Mouse (Mus musculus) adrenal gland, postnatal 36 days (tissue): Measurements from ENCODE around the gene Gm17581. TPM values are rescaled to one million over a fixed set of nuclear protein-coding genes. Genes with fewer than 3 reads are reported as not detected.
"Not testable (repeated sequence)": the region's sequence is repeated elsewhere in the genome, so short reads cannot be mapped to it uniquely, and the experiment has no call there.

ENCODE experiments used
- DNase-seq, 2 experiments: peaks; one replicate each; pipeline ENCODE4 v3.0.0; 2021; ENCODE audit warnings: mixed read lengths in 1 of 2
- long read RNA-seq, 2 experiments: library from polyadenylated mRNA; stranded (forward); transcript quantifications; one replicate each; pipeline ENCODE4 v2.0.0; 2021; ENCODE audit warnings: borderline sequencing depth in 2 of 2
- total RNA-seq, 2 experiments: library from RNA; stranded (reverse); gene quantifications; 2 replicates each; pipeline ENCODE4 v1.2.3; 2021

Gene Gm17581
- total RNA-seq: not detected
- long read RNA-seq, experiment 1: 0 reads
- long read RNA-seq, experiment 2: 0 reads

DNA sequence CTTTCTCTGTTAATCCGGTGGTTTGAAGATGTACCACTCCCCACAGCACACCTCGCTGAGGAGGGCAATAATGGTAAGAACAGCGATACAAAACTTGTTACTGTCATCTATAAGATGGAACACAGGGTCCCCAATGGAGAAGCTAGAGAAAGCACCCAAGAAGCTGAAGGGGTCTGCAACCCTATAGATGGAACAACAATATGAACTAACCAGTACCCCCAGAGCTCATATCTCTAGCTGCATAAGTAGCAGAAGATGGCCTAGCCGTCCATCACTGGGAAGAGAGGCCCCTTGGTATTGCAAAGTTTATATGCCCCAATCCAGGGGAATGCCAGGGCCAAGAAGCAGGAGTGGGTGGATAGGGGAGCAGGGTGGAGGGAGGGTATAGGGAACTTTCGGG lies at the start of gene Gm17581:
TSS of gene Gm17581 (minus strand) at position 101 of the 400 bp plus-strand sequence.
- not testable (repeated sequence) for DNase-seq

DNA sequence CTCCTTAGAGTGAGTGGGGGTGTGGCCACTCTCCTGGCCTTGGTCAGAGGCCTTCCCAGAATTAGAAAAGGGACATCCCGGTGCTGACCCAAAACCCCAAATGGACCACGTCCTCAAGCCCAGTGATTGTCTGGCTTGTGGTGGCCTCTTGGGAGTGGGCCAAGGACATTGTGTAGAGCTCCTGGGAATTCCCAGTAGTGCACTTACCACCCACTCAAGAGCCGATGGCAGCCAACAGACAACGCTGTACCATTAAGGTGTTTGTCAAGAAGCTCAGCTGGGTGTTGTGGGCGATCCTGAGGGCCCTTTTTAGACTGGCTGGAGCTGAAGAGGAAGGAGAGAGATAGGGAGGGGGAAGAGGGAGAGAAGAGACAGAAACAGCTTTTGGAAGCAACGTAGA lies 48.9 kb upstream of the Gm17581 start:
- no peak for DNase-seq

DNA sequence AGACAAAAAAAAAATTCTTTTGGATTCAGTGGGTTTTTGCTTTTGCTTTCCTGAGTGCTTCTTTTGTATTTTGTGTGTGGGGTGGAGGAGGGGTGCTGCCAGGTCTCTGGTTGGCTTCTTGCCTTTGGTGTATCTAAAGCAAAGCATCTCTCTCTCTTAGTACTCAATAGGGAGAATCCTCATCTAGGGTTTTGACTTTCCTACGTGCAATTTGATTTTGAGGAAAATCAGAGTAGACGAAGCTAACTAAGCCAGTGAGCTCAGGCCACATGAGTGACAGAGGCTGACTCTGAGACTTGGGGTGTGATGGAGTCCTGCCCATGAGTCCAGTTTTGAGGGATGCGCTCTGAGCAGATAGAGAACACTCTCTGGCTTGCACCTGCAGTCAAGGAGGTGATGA lies 43.8 kb upstream of the Gm17581 start:
- no peak for DNase-seq

DNA sequence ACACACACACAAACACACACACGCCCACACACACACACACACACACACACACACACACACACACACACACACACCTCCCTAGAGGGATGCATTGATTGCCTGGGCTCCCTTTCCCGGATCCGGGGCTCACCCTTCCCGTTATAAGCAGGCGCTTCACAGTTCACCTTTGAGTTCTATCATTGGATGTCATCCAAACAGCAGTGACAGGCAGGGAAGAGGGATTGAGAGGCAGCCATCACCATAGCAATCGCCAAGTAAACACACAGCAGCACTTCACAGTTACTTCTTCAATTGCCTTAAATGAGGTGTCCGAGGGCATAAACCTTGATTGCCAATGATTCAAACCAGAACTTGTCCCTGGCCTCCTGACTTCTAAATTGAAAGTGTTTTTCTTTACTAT lies 43.4 kb upstream of the Gm17581 start:
- no peak for DNase-seq

DNA sequence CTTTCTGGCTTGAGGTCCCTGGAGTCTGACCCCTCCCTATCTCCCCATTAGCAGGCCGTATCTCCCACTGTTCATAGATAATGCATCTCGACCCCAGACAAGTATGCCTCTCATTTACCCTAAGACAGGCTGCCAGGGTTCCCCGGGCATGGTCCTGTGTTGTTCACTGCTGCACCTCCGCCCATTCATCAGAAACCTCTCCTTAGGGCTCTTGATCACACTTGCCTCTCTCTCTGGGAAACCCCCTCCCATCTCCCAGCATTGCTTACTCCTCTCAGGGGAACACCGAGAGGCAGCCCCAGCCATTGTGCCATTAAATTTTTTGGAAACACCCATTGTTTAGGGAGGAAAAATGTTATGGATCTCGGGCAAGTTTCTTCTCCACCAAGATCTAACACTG lies 42.3 kb upstream of the Gm17581 start:
- no peak for DNase-seq

- DNase-seq: no peak
Measured at GRCm38 (mm10) chr2:155777688-155777985, 42.0 kb upstream of the Gm17581 start.

- no peak for DNase-seq
Measured at GRCm38 (mm10) chr2:155776824-155777687, 41.4 kb upstream of the Gm17581 start.

GRCm38 (mm10) chr2:155775685-155776263 lies 40.1 kb upstream of the Gm17581 start:
- DNase-seq: peak; percentile 82 to 86

GRCm38 (mm10) chr2:155774927-155775684 lies 39.4 kb upstream of the Gm17581 start, which contains the start of gene Mmp24:
Mmp24 (plus strand) TSS chr2:155775342.
- DNase-seq: no peak

- no peak for DNase-seq
Measured at GRCm38 (mm10) chr2:155774261-155774926, 38.7 kb upstream of the Gm17581 start.

DNA sequence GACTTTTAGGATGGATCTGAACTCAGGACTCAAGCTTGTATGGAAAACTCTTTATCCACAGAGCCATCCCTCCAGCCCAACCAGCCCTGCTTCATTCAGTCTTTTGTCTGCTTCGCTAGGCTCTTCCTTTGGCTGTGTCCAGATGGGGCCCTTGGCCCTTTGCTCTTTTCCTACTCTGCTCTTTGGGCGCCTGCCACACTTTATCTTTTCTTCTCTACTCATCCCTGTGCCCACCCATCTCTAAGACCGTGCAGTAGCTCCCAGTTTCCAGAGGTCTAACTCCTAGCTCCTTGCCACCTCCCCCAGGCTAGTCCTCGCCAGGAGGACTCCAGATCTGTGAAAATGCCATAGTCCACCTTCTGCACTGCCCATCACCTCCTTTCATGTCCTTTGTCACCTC lies 38.0 kb upstream of the Gm17581 start:
- DNase-seq: no peak

DNA sequence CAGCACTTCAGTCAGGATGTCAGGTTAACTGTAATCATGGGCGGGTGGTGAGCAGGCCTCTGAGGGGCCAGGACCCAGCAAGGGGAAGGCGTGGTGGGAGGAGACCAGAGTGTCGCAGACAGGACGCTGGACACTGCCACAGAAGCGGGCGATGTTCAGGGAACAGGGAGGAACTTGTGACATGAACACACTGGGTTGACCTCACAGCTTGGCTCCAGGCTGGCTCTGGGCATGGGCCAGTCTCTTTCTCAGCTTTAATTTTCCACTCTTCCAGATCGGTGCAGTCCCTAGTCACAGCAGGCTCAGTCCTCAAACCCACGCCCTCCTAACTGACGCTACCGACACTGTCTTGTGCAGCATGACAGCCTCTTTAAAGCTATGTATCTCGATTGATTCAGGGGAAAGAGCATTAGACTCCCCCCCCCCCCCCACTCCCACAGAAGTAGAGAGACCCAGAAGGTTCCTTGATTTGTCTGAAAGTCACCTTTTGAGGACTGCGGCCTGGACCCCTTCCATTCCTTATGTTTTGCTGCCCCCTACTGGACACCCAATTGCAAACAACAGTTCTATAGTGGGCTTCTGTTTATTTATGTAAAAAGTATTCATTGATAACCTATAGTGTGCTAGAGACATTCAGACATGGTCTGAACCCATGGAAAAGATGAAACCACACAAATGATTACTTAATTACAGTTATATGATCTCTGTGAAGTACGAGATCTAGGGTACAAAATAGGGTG lies 29.2 kb upstream of the Gm17581 start:
- DNase-seq: peak; percentile 59 to 86

DNA sequence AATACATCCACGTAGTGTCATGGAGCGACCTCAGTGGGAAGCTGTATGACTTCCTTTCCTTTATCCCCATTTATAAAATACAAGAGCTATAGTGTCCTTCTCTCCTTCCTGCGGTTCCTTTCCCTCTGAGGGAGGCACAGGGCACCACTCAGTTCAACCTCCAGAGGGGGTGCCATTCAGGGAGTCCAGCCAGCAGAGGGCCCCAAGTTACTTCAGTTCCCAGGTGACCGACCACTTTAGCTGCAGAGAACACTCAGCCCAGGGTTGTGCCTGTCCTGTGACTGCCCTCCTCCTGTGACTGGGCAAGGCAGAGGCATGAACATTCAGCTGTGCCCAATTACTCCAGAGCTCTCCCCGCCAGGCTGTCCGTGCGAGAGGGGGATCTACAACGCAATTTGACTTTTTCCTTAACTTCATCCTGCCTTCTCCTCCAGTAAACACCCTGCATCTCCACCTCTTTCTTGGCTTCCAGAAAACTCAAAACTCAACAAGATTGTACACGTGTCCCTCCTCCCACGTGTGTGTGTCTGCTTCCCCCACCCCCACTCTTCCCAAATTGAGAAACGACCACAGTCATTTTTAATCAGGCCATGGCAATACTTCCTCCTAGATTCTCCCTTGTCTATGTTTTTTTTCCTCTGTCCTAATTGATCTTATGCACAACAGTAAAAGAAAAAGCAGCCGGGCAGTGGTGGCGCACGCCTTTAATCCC lies 21.3 kb upstream of the Gm17581 start:
- peak; percentile 17 to 46 for DNase-seq

GRCm38 (mm10) chr2:155755746-155756145 lies 20.1 kb upstream of the Gm17581 start:
- DNase-seq: peak; percentile 83 to 85

- peak; percentile 76 to 81 for DNase-seq
Measured at GRCm38 (mm10) chr2:155751014-155751786, 15.5 kb upstream of the Gm17581 start, which contains the start of gene Procr. Procr (plus strand) TSS chr2:155751117.

DNA sequence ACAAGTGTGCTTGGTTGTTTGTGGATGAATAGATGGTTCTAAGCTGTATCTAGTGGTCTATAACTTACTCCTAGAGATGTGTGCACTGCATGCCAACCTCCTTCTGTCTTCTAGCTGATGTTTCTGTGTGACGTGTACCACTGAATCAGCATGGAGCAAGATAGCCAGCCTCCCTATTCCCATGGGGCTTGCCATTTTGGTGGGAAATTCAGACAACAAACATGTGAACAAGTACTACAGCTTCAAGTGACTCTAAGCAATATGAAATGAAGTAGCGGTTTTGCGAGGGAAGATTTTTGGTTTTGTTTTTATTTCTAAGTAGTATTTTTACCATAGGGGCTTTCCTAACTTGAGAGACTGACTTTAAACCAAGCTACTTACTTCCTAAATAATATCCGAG lies 13.7 kb upstream of the Gm17581 start:
- DNase-seq: no peak

DNA sequence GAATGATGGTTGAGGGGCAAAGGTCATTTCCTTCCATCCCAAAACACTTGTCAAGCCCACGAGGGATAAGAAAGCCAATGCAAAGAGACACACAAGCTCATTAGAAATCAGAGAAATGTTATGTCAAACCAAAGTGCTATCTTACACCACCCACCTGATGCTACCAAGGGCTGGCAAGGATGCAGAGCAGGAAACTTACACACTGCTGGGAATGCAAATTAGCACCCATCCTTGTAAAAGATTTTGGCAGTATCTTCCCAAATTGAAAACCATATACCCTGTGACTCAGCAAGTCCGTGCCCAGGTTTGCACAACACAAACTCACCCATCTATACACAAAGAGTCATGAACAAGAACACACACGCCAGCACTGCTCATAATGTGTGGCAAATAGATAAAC lies 9.8 kb upstream of the Gm17581 start:
- DNase-seq: no peak

DNA sequence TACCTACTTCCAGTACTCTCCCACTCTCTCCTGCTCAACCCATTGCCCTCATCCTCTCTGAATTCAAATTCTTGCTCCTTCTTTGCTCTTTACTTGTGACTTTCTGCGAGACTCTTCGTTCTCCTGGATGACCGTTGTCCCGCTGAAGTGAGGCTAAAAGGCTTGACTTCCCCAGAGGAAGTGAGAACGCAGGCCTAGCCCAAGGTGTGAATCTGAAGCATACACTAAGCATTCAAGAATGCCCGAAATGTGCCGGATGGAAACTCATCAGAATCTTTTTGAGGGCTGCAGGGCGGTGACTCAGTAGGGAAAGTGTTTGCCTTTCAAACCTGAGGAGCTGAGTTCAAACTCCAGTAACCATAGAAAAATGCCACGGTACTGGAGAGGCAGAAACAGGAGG lies 7.7 kb upstream of the Gm17581 start:
- no peak for DNase-seq

DNA sequence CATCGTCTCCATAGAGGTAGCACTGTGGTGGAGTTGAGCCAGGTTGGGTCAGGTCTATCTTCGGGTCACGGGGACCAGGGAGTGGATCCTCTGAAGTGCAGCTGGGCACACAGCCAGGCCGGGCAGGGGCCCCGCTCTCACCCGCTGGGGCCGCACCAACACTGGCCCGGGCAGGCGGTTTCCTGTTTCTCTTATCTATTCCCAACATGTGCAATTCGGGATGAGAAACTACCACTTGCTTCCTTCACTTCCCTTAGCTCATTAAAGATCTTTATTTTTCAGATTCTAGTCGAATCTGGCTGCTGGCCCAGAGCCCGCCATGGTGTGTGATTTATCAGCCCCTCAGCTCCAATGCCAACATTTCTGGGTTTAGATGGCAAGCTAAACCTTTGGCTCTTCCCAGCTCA lies 7.3 kb upstream of the Gm17581 start:
- peak; percentile 76 to 81 for DNase-seq

- DNase-seq: no peak
Measured at GRCm38 (mm10) chr2:155742211-155742610, 6.5 kb upstream of the Gm17581 start.
